In the genomic region with DNA sequence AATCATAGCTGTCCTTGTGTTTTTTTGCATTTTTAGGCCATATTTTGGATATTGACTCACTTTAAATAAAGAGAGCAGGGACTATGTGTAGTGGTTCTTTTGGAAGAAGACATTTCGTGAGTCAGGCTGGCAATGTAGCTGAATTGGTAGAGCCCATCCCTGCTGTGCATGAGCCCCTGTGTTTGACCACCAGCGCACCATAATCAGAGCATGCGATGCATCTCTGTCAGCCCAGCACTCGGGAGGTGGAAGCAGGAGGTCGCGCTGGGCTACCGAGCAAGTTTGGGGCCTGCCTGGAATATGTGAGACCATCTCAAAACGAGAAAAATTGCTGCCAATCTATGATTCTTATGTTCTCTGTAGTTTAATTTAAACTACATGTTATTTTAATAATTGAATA, we compare ENCODE assay signal across 27 mouse cellular contexts.
"Had no signal": no experiment of that assay in that cellular context is flagged by ENCODE, and none has a peak within 500 bp of the region (broad histone marks: within the 10 kb centered on the region; RNA-seq: fewer than 3 reads in every experiment).

No protein-coding gene starts in this region.

- H3K9ac ChIP-seq: embryonic facial prominence, embryonic 12.5 days; embryonic facial prominence, embryonic 13.5 days; embryonic facial prominence, embryonic 15.5 days; forebrain, embryonic 12.5 days; forebrain, embryonic 13.5 days; forebrain, embryonic 15.5 days; forebrain, postnatal 0 days had no signal

- H3K4me2 ChIP-seq: embryonic facial prominence, embryonic 12.5 days; embryonic facial prominence, embryonic 13.5 days; embryonic facial prominence, embryonic 15.5 days; forebrain, embryonic 12.5 days; forebrain, embryonic 13.5 days; forebrain, embryonic 15.5 days had no signal

- ATAC-seq: forebrain, embryonic 13.5 days; forebrain, embryonic 14.5 days; forebrain, embryonic 15.5 days; forebrain, embryonic 16.5 days; forebrain, postnatal 0 days had no signal

- H3K27me3 ChIP-seq: embryonic facial prominence, embryonic 12.5 days; embryonic facial prominence, embryonic 13.5 days; embryonic facial prominence, embryonic 15.5 days; forebrain, embryonic 12.5 days; forebrain, embryonic 13.5 days; forebrain, embryonic 15.5 days had no signal

- H3K4me1 ChIP-seq: embryonic facial prominence, embryonic 10.5 days; embryonic facial prominence, embryonic 12.5 days; embryonic facial prominence, embryonic 13.5 days; embryonic facial prominence, embryonic 15.5 days; forebrain, embryonic 10.5 days; forebrain, embryonic 12.5 days; forebrain, embryonic 13.5 days; forebrain, embryonic 15.5 days had no signal

- H3K27ac ChIP-seq: embryonic facial prominence, embryonic 10.5 days; embryonic facial prominence, embryonic 12.5 days; embryonic facial prominence, embryonic 13.5 days; embryonic facial prominence, embryonic 15.5 days; forebrain, embryonic 10.5 days; forebrain, embryonic 12.5 days; forebrain, embryonic 13.5 days; forebrain, embryonic 15.5 days; gastrocnemius, adult 2 months had no signal

- H3K4me3 ChIP-seq: embryonic facial prominence, embryonic 10.5 days; embryonic facial prominence, embryonic 12.5 days; embryonic facial prominence, embryonic 13.5 days; embryonic facial prominence, embryonic 15.5 days; erythroblast, embryonic 14.5 days; forebrain, embryonic 10.5 days; forebrain, embryonic 12.5 days; forebrain, embryonic 13.5 days; forebrain, embryonic 15.5 days; gastrocnemius, adult 2 months had no signal

- H3K9me3 ChIP-seq: embryonic facial prominence, embryonic 10.5 days; embryonic facial prominence, embryonic 12.5 days; embryonic facial prominence, embryonic 13.5 days; embryonic facial prominence, embryonic 15.5 days; forebrain, embryonic 10.5 days; forebrain, embryonic 12.5 days; forebrain, embryonic 13.5 days; forebrain, embryonic 15.5 days had no signal

- DNase-seq: cerebellum, adult 18-20 months; cerebellum, adult 2 months; cerebellum, adult 8-10 months; cerebellum, adult 9-10 months; cerebellum, adult 9-11 months; cerebellum, postnatal 10 days; cerebellum, postnatal 14 days; cerebellum, postnatal 25 days; cerebellum, postnatal 36 days; embryo, embryonic 11 days; forebrain, postnatal 0 days; gastrocnemius, adult 2 months; gastrocnemius, postnatal 10 days; gastrocnemius, postnatal 14 days; gastrocnemius, postnatal 25 days; gastrocnemius, postnatal 36 days had no signal
